Mouse (Mus musculus) liver, adult 2 months (tissue): ENCODE results near the gene Apoc3. TPM values are rescaled to one million over a fixed set of nuclear protein-coding genes. Genes with fewer than 3 reads are reported as not detected.

Source experiments
- DNase-seq: peaks from one replicate; pipeline ENCODE4 v3.0.0-alpha.2; 2011; ENCODE audit warnings: low read depth, low spot score; ENCODE audit errors: extremely low read depth
- H3K27ac ChIP-seq: fragments of 200-500 bp; replicated peaks from 2 replicates; pipeline ENCODE4 v1.5.1; 2012; ENCODE audit warnings: low read depth, mild to moderate bottlenecking, control low read depth, inconsistent platforms, low read length; ENCODE audit not compliant: insufficient read depth
- H3K27me3 ChIP-seq: fragments of 200-500 bp; 2 replicates; pipeline ENCODE4 v1.6.1; 2012; ENCODE audit warnings: mild to moderate bottlenecking, moderate library complexity, low read length, inconsistent platforms; ENCODE audit not compliant: control insufficient read depth, insufficient read depth
- H3K36me3 ChIP-seq: fragments of 200-500 bp; 2 replicates; pipeline ENCODE4 v1.6.1; 2012; ENCODE audit warnings: low read length, inconsistent platforms; ENCODE audit not compliant: control insufficient read depth, insufficient read depth
- H3K4me1 ChIP-seq: fragments of 200-500 bp; 2 replicates; pipeline ENCODE4 v1.6.1; 2011; ENCODE audit warnings: low read length; ENCODE audit not compliant: control insufficient read depth, insufficient read depth
- H3K4me3 ChIP-seq: fragments of 200-500 bp; 2 replicates; pipeline ENCODE4 v1.5.1; 2011; ENCODE audit warnings: low read depth, mild to moderate bottlenecking, control low read depth, low read length, moderate library complexity; ENCODE audit not compliant: insufficient read depth
- H3K79me2 ChIP-seq: fragments of 200-500 bp; 2 replicates; pipeline ENCODE4 v1.6.1; 2012; ENCODE audit warnings: inconsistent platforms, mild to moderate bottlenecking, low read length, moderate library complexity; ENCODE audit not compliant: control insufficient read depth, insufficient read depth
- H3K9ac ChIP-seq: fragments of 200-500 bp; 2 replicates; pipeline ENCODE4 v1.6.1; 2012; ENCODE audit warnings: low read depth, mild to moderate bottlenecking, control low read depth, inconsistent platforms, low read length
- CTCF ChIP-seq: fragments of 200-500 bp; IDR thresholded peaks from 2 replicates; pipeline ENCODE4 v1.5.1; 2011; ENCODE audit warnings: low read depth, low read length, control low read depth
- POLR2A ChIP-seq: fragments of 200-500 bp; IDR thresholded peaks from 2 replicates; pipeline ENCODE4 v1.6.1; 2011; ENCODE audit warnings: low read length, control low read depth; ENCODE audit not compliant: insufficient read depth; ENCODE audit errors: extremely low read depth
- WGBS: fragments of 180-500 bp; shearing (Covaris S2); methylation state at CpG from one replicate; pipeline ENCODE4 v1.1.7; 2018; 5-methylcytosine and 5-hydroxymethylcytosine counted together
- polyA plus RNA-seq: library from polyadenylated mRNA; depleted of rRNA; stranded (reverse); fragments of >200 nt; gene quantifications from 2 replicates; pipeline ENCODE4 v1.2.3, GENCODE M21; 2012
- total RNA-seq: library from RNA; depleted of rRNA; stranded (reverse); fragments of >200 nt; gene quantifications from 2 replicates; pipeline ENCODE4 v1.2.3, GENCODE M21; 2014

Gene Apoc3
- total and polyA plus RNA-seq, 2 experiments = 2,319 to 8,710 TPM

GRCm38 (mm10) chr9:46223090-46223489 lies 12.3 kb downstream of the Apoc3 start:
- DNase-seq = peak; percentile 90
- peak overlapping the region; percentile 30 for H3K9ac ChIP-seq
- WGBS = 14% methylated on average over 6 of the region's 6 CpGs

GRCm38 (mm10) chr9:46218176-46218575 lies 17.3 kb downstream of the Apoc3 start:
- Histone ChIP-seq H3K9ac (no peak overlapping the region), H3K79me2 (no peaks in the 10 kb centered on the region), H3K36me3 (peaks cover 9% of the 10 kb centered on the region; the same call in 1 of the 2 replicates), H3K27me3 (no peaks in the 10 kb centered on the region), H3K27ac (no peak overlapping the region), H3K4me1 (peaks cover 47% of the 10 kb centered on the region), H3K4me3 (no peak overlapping the region)
- TF ChIP-seq POLR2A = no peak
- WGBS = 90% methylated on average over 9 of the region's 9 CpGs
- DNase-seq = no peak

More at GRCm38 (mm10) chr9:46223090-46223489, 12.3 kb downstream of the Apoc3 start:
- no peaks in the 10 kb centered on the region for H3K79me2 ChIP-seq
- TF ChIP-seq POLR2A (no peak), CTCF (no peak)
- H3K27me3 ChIP-seq = no peaks in the 10 kb centered on the region
- peaks cover 9% of the 10 kb centered on the region; the same call in 1 of the 2 replicates for H3K36me3 ChIP-seq
- H3K27ac ChIP-seq = peak overlapping the region; percentile 91
- H3K4me1 ChIP-seq = peaks cover 45% of the 10 kb centered on the region
- no peak overlapping the region for H3K4me3 ChIP-seq

GRCm38 (mm10) chr9:46216744-46217470 lies 18.5 kb downstream of the Apoc3 start:
- peaks cover 6% of the 10 kb centered on the region; the same call in 1 of the 2 replicates for H3K36me3 ChIP-seq
- DNase-seq = peak; percentile 92
- WGBS = 61% methylated on average over 13 of the region's 13 CpGs
- H3K9ac ChIP-seq = peak overlapping the region; percentile 81
- H3K27me3 ChIP-seq = no peaks in the 10 kb centered on the region
- TF ChIP-seq POLR2A (no peak), CTCF (no peak)
- H3K27ac ChIP-seq = peak overlapping the region; percentile 91
- H3K4me1 ChIP-seq = peaks cover 40% of the 10 kb centered on the region
- H3K79me2 ChIP-seq = no peaks in the 10 kb centered on the region
- no peak overlapping the region for H3K4me3 ChIP-seq

- Histone ChIP-seq H3K27me3 (no peaks in the 10 kb centered on the region), H3K36me3 (peaks cover 4% of the 10 kb centered on the region; the same call in 1 of the 2 replicates), H3K79me2 (no peaks in the 10 kb centered on the region), H3K27ac (peak overlapping the region; percentile 97), H3K4me1 (peaks cover 31% of the 10 kb centered on the region), H3K4me3 (no peak overlapping the region), H3K9ac (peak overlapping the region; percentile 70)
- peak; percentile 98 for DNase-seq
- no peak for TF ChIP-seq POLR2A
- no peak for TF ChIP-seq CTCF
- 18% methylated on average over 11 of the region's 11 CpGs for WGBS
These were observed 19.8 kb downstream of the Apoc3 start for GRCm38 (mm10) chr9:46215338-46216322.

- no peak overlapping the region for H3K4me3 ChIP-seq
- DNase-seq = peak; percentile 91
- peak overlapping the region; percentile 70 for H3K9ac ChIP-seq
- no peaks in the 10 kb centered on the region for H3K79me2 ChIP-seq
- no peaks in the 10 kb centered on the region for H3K27me3 ChIP-seq
- peaks cover 31% of the 10 kb centered on the region for H3K4me1 ChIP-seq
- peak overlapping the region; percentile 97 for H3K27ac ChIP-seq
- peaks cover 4% of the 10 kb centered on the region; the same call in 1 of the 2 replicates for H3K36me3 ChIP-seq
- WGBS = 24% methylated on average over 10 of the region's 10 CpGs
- TF ChIP-seq CTCF (no peak), POLR2A (no peak)
These were observed 20.5 kb downstream of the Apoc3 start for GRCm38 (mm10) chr9:46214946-46215337.
